Mouse (Mus musculus) heart, embryonic 11.5 days (tissue): ENCODE data around the gene Ano6. TPM values are rescaled to one million over a fixed set of nuclear protein-coding genes. Genes with fewer than 3 reads are reported as not detected.
A peak's percentile ranks its signal among the peaks of the same experiment; 100 is the strongest.

Source experiments
- ATAC-seq: fragments of 200-750 bp; cut with Nextera tagmentation; replicated peaks from 2 replicates; pipeline ENCODE4 v1.8.0; 2017; ENCODE audit warnings: moderate library complexity; ENCODE audit not compliant: insufficient number of reproducible peaks, low FRiP score, low TSS enrichment
- H3K27ac ChIP-seq: fragments of 300-500 bp; sonication (generic); 2 replicates; pipeline ENCODE4 v1.5.1; 2014; ENCODE audit warnings: mild to moderate bottlenecking, low read depth, low read length
- H3K27me3 ChIP-seq: fragments of 300-500 bp; sonication (generic); 2 replicates; pipeline ENCODE4 v1.6.1; 2014; ENCODE audit warnings: mild to moderate bottlenecking, low read length, mixed read lengths; ENCODE audit not compliant: control insufficient read depth, insufficient read depth
- H3K36me3 ChIP-seq: fragments of 300-500 bp; sonication (generic); 2 replicates; pipeline ENCODE4 v1.6.1; 2014; ENCODE audit warnings: mild to moderate bottlenecking, low read length, moderate library complexity, mixed read lengths; ENCODE audit not compliant: control insufficient read depth, insufficient read depth
- H3K4me1 ChIP-seq: fragments of 300-500 bp; sonication (generic); 2 replicates; pipeline ENCODE4 v1.6.1; 2014; ENCODE audit warnings: low read length; ENCODE audit not compliant: control insufficient read depth, insufficient read depth
- H3K4me2 ChIP-seq: fragments of 300-500 bp; sonication (generic); 2 replicates; pipeline ENCODE4 v1.6.1; 2014; ENCODE audit warnings: mild to moderate bottlenecking, moderate library complexity
- H3K4me3 ChIP-seq: fragments of 300-500 bp; sonication (generic); 2 replicates; pipeline ENCODE4 v1.5.1; 2014; ENCODE audit warnings: low read depth, low read length
- H3K9ac ChIP-seq: fragments of 300-500 bp; sonication (generic); 2 replicates; pipeline ENCODE4 v1.6.1; 2014; ENCODE audit warnings: mild to moderate bottlenecking, low read depth, low read length, moderate library complexity
- H3K9me3 ChIP-seq: fragments of 300-500 bp; sonication (generic); replicated peaks from 2 replicates; pipeline ENCODE4 v1.6.1; 2016; ENCODE audit warnings: low read length; ENCODE audit not compliant: control insufficient read depth
- WGBS: fragments of 180-500 bp; shearing (Covaris S2); extraction: QIAGEN DNeasy Blood & Tissue Kit; methylation state at CpG from one replicate; pipeline ENCODE4 v1.1.7; 2014; ENCODE audit not compliant: insufficient replicate concordance; 5-methylcytosine and 5-hydroxymethylcytosine counted together
- polyA plus RNA-seq: library from polyadenylated mRNA; unstranded; fragments of >200 nt; fragmentation: Nextera tagmentation; extraction: Ambion mirVana; gene quantifications from 2 replicates; pipeline ENCODE4 v1.2.1, GENCODE M21; 2014

Gene Ano6
- polyA plus RNA-seq, 1 experiment from 2014 or later: 40.9 TPM

GRCm38 (mm10) chr15:95863865-95864660 lies 73.4 kb downstream of the Ano6 start:
- no peak overlapping the region for H3K4me3 ChIP-seq
- H3K9ac ChIP-seq: no peak overlapping the region
- no peak overlapping the region for H3K4me2 ChIP-seq
- H3K36me3 ChIP-seq: peaks cover 3% of the 10 kb centered on the region
- ATAC-seq: no peak
- H3K4me1 ChIP-seq: 0 out of 2 replicates have a peak, but pooled peaks cover 3% of the 10 kb centered on the region
- 82% methylated on average over 17 of the region's 17 CpGs for WGBS
- H3K9me3 ChIP-seq: no peaks in the 10 kb centered on the region; the same call in 1 of the 2 replicates
- no peak overlapping the region for H3K27ac ChIP-seq
- H3K27me3 ChIP-seq: no peaks in the 10 kb centered on the region

- no peak for ATAC-seq
- no peak overlapping the region for H3K9ac ChIP-seq
- H3K27me3 ChIP-seq: no peaks in the 10 kb centered on the region
- H3K4me2 ChIP-seq: no peak overlapping the region
- H3K4me1 ChIP-seq: 0 out of 2 replicates have a peak, but pooled peaks cover 3% of the 10 kb centered on the region
- H3K27ac ChIP-seq: no peak overlapping the region
- 88% methylated on average over 17 of the region's 17 CpGs for WGBS
- H3K9me3 ChIP-seq: no peaks in the 10 kb centered on the region; the same call in 1 of the 2 replicates
- peaks cover 3% of the 10 kb centered on the region for H3K36me3 ChIP-seq
- no peak overlapping the region for H3K4me3 ChIP-seq
Measured at GRCm38 (mm10) chr15:95865311-95866100, 74.9 kb downstream of the Ano6 start.

- no peak for ATAC-seq
- WGBS: 86% methylated on average over 4 of the region's 4 CpGs
Measured at GRCm38 (mm10) chr15:95868172-95868571, 77.5 kb downstream of the Ano6 start.

GRCm38 (mm10) chr15:95869611-95870010 lies 79.0 kb downstream of the Ano6 start:
- 88% methylated on average over 5 of the region's 5 CpGs for whole genome bisulfite sequencing
- Histone ChIP-seq H3K9ac (no peak overlapping the region), H3K27me3 (no peaks in the 10 kb centered on the region), H3K4me2 (no peak overlapping the region), H3K4me1 (peaks cover 22% of the 10 kb centered on the region), H3K4me3 (no peak overlapping the region), H3K36me3 (peaks cover 3% of the 10 kb centered on the region), H3K27ac (no peak overlapping the region), H3K9me3 (no peaks in the 10 kb centered on the region; the same call in 1 of the 2 replicates)
- ATAC-seq: no peak

More at GRCm38 (mm10) chr15:95868172-95868571, 77.5 kb downstream of the Ano6 start:
- Histone ChIP-seq H3K4me1 (peaks cover 16% of the 10 kb centered on the region), H3K4me3 (no peak overlapping the region), H3K27ac (no peak overlapping the region), H3K4me2 (no peak overlapping the region), H3K9me3 (no peaks in the 10 kb centered on the region; the same call in 1 of the 2 replicates), H3K9ac (no peak overlapping the region), H3K27me3 (no peaks in the 10 kb centered on the region), H3K36me3 (peaks cover 3% of the 10 kb centered on the region)

- WGBS: 45% methylated on average over 15 of the region's 15 CpGs
- H3K36me3 ChIP-seq: no peaks in the 10 kb centered on the region; the same call in 1 of the 2 replicates
- H3K4me1 ChIP-seq: peaks cover 25% of the 10 kb centered on the region
- no peaks in the 10 kb centered on the region for H3K9me3 ChIP-seq
- no peaks in the 10 kb centered on the region for H3K27me3 ChIP-seq
- peak overlapping the region; percentile 45 for H3K4me2 ChIP-seq
- no peak overlapping the region; the same call in 1 of the 2 replicates for H3K4me3 ChIP-seq
- 0 out of 2 replicates have a peak, but pooled peaks have one; percentile 26 for ATAC-seq
- H3K27ac ChIP-seq: peak overlapping the region; percentile 64
- H3K9ac ChIP-seq: no peak overlapping the region
Measured at GRCm38 (mm10) chr15:95871631-95872030, 81.0 kb downstream of the Ano6 start.

- Histone ChIP-seq H3K36me3 (no peaks in the 10 kb centered on the region; the same call in 1 of the 2 replicates), H3K9ac (no peak overlapping the region), H3K27ac (peak overlapping the region; percentile 64; the same call in 1 of the 2 replicates), H3K4me3 (no peak overlapping the region), H3K9me3 (no peaks in the 10 kb centered on the region), H3K27me3 (no peaks in the 10 kb centered on the region), H3K4me1 (peaks cover 25% of the 10 kb centered on the region), H3K4me2 (no peak overlapping the region)
- WGBS: 71% methylated on average over 8 of the region's 8 CpGs
- no peak for ATAC-seq
Measured at GRCm38 (mm10) chr15:95872447-95872846, 81.8 kb downstream of the Ano6 start.

GRCm38 (mm10) chr15:95873276-95873675 lies 82.6 kb downstream of the Ano6 start:
- no peaks in the 10 kb centered on the region; the same call in 1 of the 2 replicates for H3K36me3 ChIP-seq
- H3K27me3 ChIP-seq: no peaks in the 10 kb centered on the region
- no peak overlapping the region for H3K4me2 ChIP-seq
- no peak overlapping the region for H3K4me3 ChIP-seq
- no peak for ATAC-seq
- H3K9me3 ChIP-seq: no peaks in the 10 kb centered on the region
- no peak overlapping the region for H3K27ac ChIP-seq
- no peak overlapping the region for H3K9ac ChIP-seq
- peaks cover 25% of the 10 kb centered on the region for H3K4me1 ChIP-seq
- 76% methylated on average over 1 of the region's 1 CpGs for WGBS

GRCm38 (mm10) chr15:95874216-95874615 lies 83.6 kb downstream of the Ano6 start:
- H3K27ac ChIP-seq: no peak overlapping the region
- ATAC-seq: no peak

More at GRCm38 (mm10) chr15:95874216-95874615, 83.6 kb downstream of the Ano6 start:
- Histone ChIP-seq H3K9me3 (no peaks in the 10 kb centered on the region), H3K9ac (no peak overlapping the region), H3K36me3 (no peaks in the 10 kb centered on the region), H3K27me3 (no peaks in the 10 kb centered on the region), H3K4me1 (peaks cover 25% of the 10 kb centered on the region), H3K4me2 (no peak overlapping the region), H3K4me3 (no peak overlapping the region)
- WGBS: 81% methylated on average over 5 of the region's 5 CpGs
